Mouse (Mus musculus) heart, postnatal 0 days (tissue): ENCODE data around the gene Tns1.

Experiments
- CTCF ChIP-seq: IDR thresholded peaks from 2 replicates; pipeline ENCODE4 v1.5.1; 2016; ENCODE audit warnings: antibody characterized with exemption, control low read depth, low read depth
- EP300 ChIP-seq: IDR thresholded peaks from 2 replicates; pipeline ENCODE4 v1.6.1; 2016; ENCODE audit warnings: antibody characterized with exemption, low read depth

DNA sequence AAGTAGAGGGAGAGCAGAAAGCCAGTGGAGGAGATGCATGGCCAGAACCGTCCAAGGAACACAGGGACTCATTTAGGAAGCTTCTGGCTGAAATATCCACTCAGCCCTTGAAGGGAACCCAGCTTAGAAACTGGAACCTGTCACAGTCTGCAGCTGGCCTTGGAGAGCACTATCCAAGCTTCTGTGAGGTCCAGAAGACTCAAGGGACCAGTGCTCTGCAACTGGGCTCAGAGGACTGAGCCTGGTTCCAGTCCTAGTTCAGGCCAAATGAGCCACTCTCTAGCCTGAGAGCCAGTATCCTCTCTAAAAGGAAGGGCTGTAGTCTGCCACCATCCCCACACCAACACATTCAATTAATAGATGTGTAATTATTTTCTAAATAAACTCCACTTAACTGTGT lies 35.7 kb downstream of the Tns1 start:
- TF ChIP-seq CTCF (no peak), EP300 (no peak)
